Mouse (Mus musculus) bone marrow macrophage, adult 2 months (primary cell): ENCODE measurements around the gene Havcr1.

Experiments
- CTCF ChIP-seq: IDR thresholded peaks from 2 replicates; pipeline ENCODE4 v1.5.1; 2012; ENCODE audit warnings: low read depth, mild to moderate bottlenecking, low read length, moderate library complexity
- POLR2A ChIP-seq: IDR thresholded peaks from 2 replicates; pipeline ENCODE4 v1.6.1; 2012; ENCODE audit warnings: mild to moderate bottlenecking, low read depth, low read length, borderline replicate concordance

GRCm38 (mm10) chr11:46776879-46777278 lies 42.0 kb downstream of the Havcr1 start:
- TF ChIP-seq POLR2A: no peak
- no peak for TF ChIP-seq CTCF
